Mouse (Mus musculus) adrenal gland, postnatal 0 days (tissue): Measurements from ENCODE around the gene Stat5a. TPM values are rescaled to one million over a fixed set of nuclear protein-coding genes. Genes with fewer than 3 reads are reported as not detected.

Experiments
- polyA plus RNA-seq: library from polyadenylated mRNA; unstranded; fragments of >200 nt; fragmentation: Nextera tagmentation; extraction: Ambion mirVana; gene quantifications from 2 replicates; pipeline ENCODE4 v1.2.1, GENCODE M21; 2015

The Stat5a gene
- polyA plus RNA-seq, result 7.6 and 12.2 TPM in 2 replicates

GRCm38 (mm10) chr11:100858935-100859578, at the start of gene Stat5a:
Gene Stat5a, plus strand, starts transcription at chr11:100859351.

GRCm38 (mm10) chr11:100850038-100850777, 8.9 kb upstream of the Stat5a start, which contains the start of gene Stat5b:
Gene Stat5b, minus strand, starts transcription at chr11:100850724.

Other genes with a start within 250 kb of the Stat5a start
- 42.2 and 47.3 TPM in 2 replicates for gene Nkiras2, start 240.1 kb upstream of the Stat5a start, polyA plus RNA-seq
- gene Dnajc7, start 239.2 kb upstream of the Stat5a start, polyA plus RNA-seq, result 99.2 and 155 TPM in 2 replicates
- gene Zfp385c, start 166.9 kb upstream of the Stat5a start, polyA plus RNA-seq, result 0.27 and 1.1 TPM in 2 replicates
- gene Dhx58, start 155.1 kb upstream of the Stat5a start, polyA plus RNA-seq, result 5.5 and 14.8 TPM in 2 replicates
- 28.4 and 39.7 TPM in 2 replicates for gene Kat2a, start 146.9 kb upstream of the Stat5a start, polyA plus RNA-seq
- 0.51 and 0.61 TPM in 2 replicates for gene Hspb9, start 145.5 kb upstream of the Stat5a start, polyA plus RNA-seq
- 34.3 and 39.6 TPM in 2 replicates for gene Rab5c, start 121.1 kb upstream of the Stat5a start, polyA plus RNA-seq
- gene Kcnh4, start 99.4 kb upstream of the Stat5a start, polyA plus RNA-seq, result 0.20 and 0.21 TPM in 2 replicates
- gene Hcrt, start 96.4 kb upstream of the Stat5a start, polyA plus RNA-seq, result not detected in 2 replicates
- 7.4 and 9.3 TPM in 2 replicates for gene Ghdc, start 88.4 kb upstream of the Stat5a start, polyA plus RNA-seq
- gene Stat5b, start 8.6 kb upstream of the Stat5a start, polyA plus RNA-seq, result 17.9 and 25.7 TPM in 2 replicates
- 43.6 and 44.0 TPM in 2 replicates for gene Stat3, start 80.2 kb downstream of the Stat5a start, polyA plus RNA-seq
- gene Cavin1, start 111.5 kb downstream of the Stat5a start, polyA plus RNA-seq, result 298 and 326 TPM in 2 replicates
- gene Atp6v0a1, start 150.1 kb downstream of the Stat5a start, polyA plus RNA-seq, result 48.6 and 61.9 TPM in 2 replicates
- 29.9 and 57.1 TPM in 2 replicates for gene Naglu, start 210.7 kb downstream of the Stat5a start, polyA plus RNA-seq
- gene Hsd17b1, start 219.1 kb downstream of the Stat5a start, polyA plus RNA-seq, result 0.36 and 0.65 TPM in 2 replicates
- gene Coasy, start 223.2 kb downstream of the Stat5a start, polyA plus RNA-seq, result 40.7 and 70.1 TPM in 2 replicates
- gene Mlx, start 227.9 kb downstream of the Stat5a start, polyA plus RNA-seq, result 33.9 and 46.5 TPM in 2 replicates
- 13.6 and 15.3 TPM in 2 replicates for gene Psmc3ip, start 236.1 kb downstream of the Stat5a start, polyA plus RNA-seq